Comparison of ENCODE assay signal across 9 mouse cellular contexts in genomic region chr10:18139615-18140014, GRCm38 (mm10).
DNase-seq lines count a peak whose midpoint lies in the region; ATAC-seq and TF ChIP-seq lines count a peak whose summit lies in the region.
"Had no signal": no experiment of that assay in that cellular context is flagged by ENCODE, and none has a peak within 500 bp of the region (broad histone marks: within the 10 kb centered on the region; RNA-seq: fewer than 3 reads in every experiment).

No protein-coding gene starts in this region.

- DNase-seq in heart, embryonic 10.5 days (ENCODE audit: low spot score): no peak
- DNase-seq in heart, postnatal 36 days: no peak
- no peak for DNase-seq in thymus, adult 2 months
- DNase-seq in thymus, postnatal 0 days (ENCODE audit: low spot score): no peak
- no peak for DNase-seq in liver, embryonic 14.5 days (ENCODE audit: low read depth in 3 of 3, low spot score in 3 of 3)
- DNase-seq in cerebellum, adult 18-20 months: no peak
- DNase-seq in urinary bladder, postnatal 10 days (ENCODE audit: low spot score): no peak
- DNase-seq in cerebellum, adult 11-12 months: no peak
- DNase-seq: cerebellum, postnatal 10 days had no signal

- H3K27ac ChIP-seq in heart, embryonic 10.5 days: no peak overlapping the region
- peak overlapping the region; percentile 73 for H3K27ac ChIP-seq in thymus, adult 2 months (ENCODE audit: control insufficient read depth, insufficient read depth, low read length)
- H3K27ac ChIP-seq in liver, embryonic 14.5 days: no peak overlapping the region

- H3K4me2 ChIP-seq in liver, embryonic 14.5 days (ENCODE audit: low read depth): peak overlapping the region; percentile 19

- no peak for TF ChIP-seq CTCF in thymus, adult 2 months (IDR thresholded peaks at IDR 0.05; ENCODE audit: borderline replicate concordance, control insufficient read depth, extremely low read depth, insufficient read depth, low read length, poor library complexity)
- TF ChIP-seq CTCF in liver, embryonic 14.5 days (IDR thresholded peaks at IDR 0.05; ENCODE audit: low read depth): no peak

- WGBS in heart, embryonic 10.5 days: 79% methylated on average over 5 of the region's 5 CpGs
- 79% methylated on average over 5 of the region's 5 CpGs for WGBS in thymus, adult 2 months
- WGBS in liver, embryonic 14.5 days (ENCODE audit: insufficient replicate concordance): 71% methylated on average over 5 of the region's 5 CpGs

- H3K9ac ChIP-seq in liver, embryonic 14.5 days (replicated peaks): no peak overlapping the region

- intact Hi-C loops in heart, postnatal 36 days (cut with DNase I): no loop called here

- H3K4me1 ChIP-seq in heart, embryonic 10.5 days: no peaks in the 10 kb centered on the region
- peaks cover 9% of the 10 kb centered on the region; the same call in 1 of the 2 replicates for H3K4me1 ChIP-seq in thymus, adult 2 months (replicated peaks; ENCODE audit: control insufficient read depth, insufficient read depth, low read length)
- no peaks in the 10 kb centered on the region for H3K4me1 ChIP-seq in liver, embryonic 14.5 days (replicated peaks; ENCODE audit: control insufficient read depth in 2 of 2, insufficient read depth in 2 of 2, low read length in 1 of 2)

- TF ChIP-seq POLR2A in thymus, adult 2 months (IDR thresholded peaks at IDR 0.05; ENCODE audit: control insufficient read depth, extremely low read depth, insufficient read depth, low read length, poor library complexity): no peak

- H3K9me3 ChIP-seq in heart, embryonic 10.5 days: no peaks in the 10 kb centered on the region
- no peaks in the 10 kb centered on the region for H3K9me3 ChIP-seq in liver, embryonic 14.5 days (ENCODE audit: control insufficient read depth, low read length)

- peak overlapping the region; percentile 20 for H3K4me3 ChIP-seq in heart, embryonic 10.5 days
- peak overlapping the region; percentile 17; the same call in 1 of the 2 replicates for H3K4me3 ChIP-seq in thymus, adult 2 months (ENCODE audit: control insufficient read depth, insufficient read depth, low read length)
- H3K4me3 ChIP-seq in liver, embryonic 14.5 days (ENCODE audit: insufficient read depth in 1 of 2, low read depth in 2 of 2, low read length in 2 of 2): peak overlapping the region; percentile 2 to 19; a peak in 3 of 4 replicates

- ATAC-seq in liver, embryonic 14.5 days (ENCODE audit: insufficient read depth): no peak

- H3K27me3 ChIP-seq in heart, embryonic 10.5 days (ENCODE audit: insufficient read depth, poor library complexity, severe bottlenecking): no peaks in the 10 kb centered on the region
- no peaks in the 10 kb centered on the region for H3K27me3 ChIP-seq in thymus, adult 2 months (ENCODE audit: control insufficient read depth, insufficient read depth, low read length)
- H3K27me3 ChIP-seq in liver, embryonic 14.5 days (ENCODE audit: control insufficient read depth, insufficient read depth, low read length): no peaks in the 10 kb centered on the region

- H3K36me3 ChIP-seq in heart, embryonic 10.5 days: no peaks in the 10 kb centered on the region
- no peaks in the 10 kb centered on the region for H3K36me3 ChIP-seq in thymus, adult 2 months (ENCODE audit: control insufficient read depth, insufficient read depth, low read length)
- no peaks in the 10 kb centered on the region for H3K36me3 ChIP-seq in liver, embryonic 14.5 days (replicated peaks; ENCODE audit: control insufficient read depth, insufficient read depth, low read depth)

- TF ChIP-seq EP300 in liver, embryonic 14.5 days (IDR thresholded peaks at IDR 0.05; ENCODE audit: low read depth): no peak
